Mouse (Mus musculus) layer of hippocampus, adult 11-12 months (tissue): ENCODE measurements around the gene Gm49337.

Experiments
- DNase-seq: peaks from one replicate; pipeline ENCODE4 v3.0.0; 2022; ENCODE audit warnings: low spot score

Gm49337 gene

DNA sequence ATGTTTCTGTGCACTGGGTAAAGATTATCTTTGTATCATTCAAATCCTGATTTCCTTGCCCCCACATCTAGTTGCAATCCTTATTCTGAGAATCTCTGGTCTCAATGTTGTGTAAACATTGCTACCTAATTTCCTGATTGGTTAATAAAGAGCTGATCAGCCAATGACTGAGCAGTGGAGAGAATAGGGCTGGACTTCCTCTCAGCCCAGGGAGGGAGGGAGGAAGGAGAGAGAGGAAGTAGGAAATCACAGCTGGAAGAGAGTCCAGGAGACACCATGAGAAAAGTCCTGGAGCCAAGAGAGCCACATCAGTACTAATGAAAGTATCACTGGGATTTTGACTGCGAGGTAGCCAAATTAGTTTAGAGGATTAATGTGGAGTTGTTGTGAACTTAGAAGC lies 163.1 kb downstream of the Gm49337 start:
- DNase-seq = no peak

DNA sequence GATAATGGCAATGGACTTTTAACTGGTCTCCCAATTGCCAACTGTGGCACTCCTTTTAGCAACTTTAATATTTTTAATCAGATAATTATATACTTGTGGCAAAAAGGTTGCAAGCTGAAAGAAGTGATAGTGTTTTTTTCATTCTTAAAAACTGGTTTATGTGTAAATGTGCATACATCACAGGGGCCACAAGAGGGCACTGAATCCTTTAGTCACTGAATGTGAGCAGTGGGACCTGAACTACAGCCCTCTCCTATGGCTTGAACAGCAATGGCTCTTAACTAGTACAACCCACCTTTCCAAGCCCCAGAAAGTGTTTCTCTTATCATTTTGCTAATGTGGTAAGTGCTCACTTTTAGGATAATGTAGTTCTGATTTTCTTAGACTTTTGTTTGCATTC lies 168.9 kb downstream of the Gm49337 start:
- DNase-seq = peak; percentile 71
